Mouse (Mus musculus): ENCODE data around the gene Kcnk1. TPM values are rescaled to one million over a fixed set of nuclear protein-coding genes. Genes with fewer than 3 reads are reported as not detected.

Gene Kcnk1
- polyA plus RNA-seq, 1 experiment from 2014 or later = 65.6 TPM

DNA sequence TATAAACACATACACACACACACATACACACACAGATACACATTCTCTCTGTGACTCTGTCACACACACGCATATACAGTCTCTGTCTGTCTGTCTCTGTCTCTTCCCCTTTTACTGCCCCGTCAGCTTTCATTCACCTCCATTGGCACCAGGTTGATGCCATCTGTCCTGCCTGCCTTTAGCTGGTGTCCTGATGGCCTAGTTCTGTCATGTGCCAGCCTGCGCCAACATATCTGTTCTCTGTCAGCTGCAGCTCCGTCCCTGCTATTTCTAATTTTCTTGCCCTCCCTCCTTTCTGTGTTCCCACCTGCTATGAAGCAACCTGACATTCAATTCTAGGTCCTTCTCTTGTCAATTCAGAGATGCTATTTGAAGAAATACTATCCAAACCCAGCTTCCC, 40.1 kb downstream of the Kcnk1 start:
- Histone ChIP-seq H3K4me1 (replicated peaks; ENCODE audit: control insufficient read depth, insufficient read depth) (no peaks in the 10 kb centered on the region), H3K9me3 (ENCODE audit: control insufficient read depth, low read length) (no peaks in the 10 kb centered on the region), H3K36me3 (ENCODE audit: control insufficient read depth, insufficient read depth, low read length) (no peaks in the 10 kb centered on the region), H3K4me2 (replicated peaks; ENCODE audit: low read depth) (no peak overlapping the region), H3K4me3 (ENCODE audit: low read depth, low read length) (no peak overlapping the region), H3K27ac (replicated peaks) (no peak overlapping the region), H3K9ac (ENCODE audit: low read length) (no peak overlapping the region), H3K27me3 (ENCODE audit: control insufficient read depth, insufficient read depth, low read length) (no peaks in the 10 kb centered on the region)
- 83% methylated on average over 4 of the region's 4 CpGs for WGBS
- no peak for TF ChIP-seq EP300 (optimal IDR thresholded peaks at IDR 0.05)
- no peak for TF ChIP-seq CTCF (IDR thresholded peaks at IDR 0.05; ENCODE audit: low read depth)
- DNase-seq (ENCODE audit: low spot score) (no peak), ATAC-seq (ENCODE audit: low FRiP score, low TSS enrichment) (no peak)

DNA sequence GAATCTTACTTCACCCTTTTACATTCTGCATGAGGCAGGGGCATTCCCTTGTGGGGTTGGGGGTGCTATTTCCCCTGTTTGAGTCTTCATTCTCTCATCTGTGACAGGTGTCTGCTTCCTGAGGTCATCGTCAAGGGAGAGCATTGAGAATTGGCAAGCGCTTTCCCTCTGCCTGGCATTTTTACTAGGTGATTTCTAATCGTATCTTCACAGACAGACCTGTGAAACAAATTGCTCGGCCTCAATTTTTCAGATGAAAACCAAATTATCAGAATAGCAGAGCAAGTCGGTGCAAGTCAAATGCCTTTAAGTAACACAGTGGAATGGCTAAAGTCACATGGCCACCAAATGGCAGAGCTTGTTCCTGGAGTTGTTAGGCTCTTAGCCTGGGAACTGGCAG, 41.4 kb downstream of the Kcnk1 start:
- no peak for TF ChIP-seq EP300 (optimal IDR thresholded peaks at IDR 0.05)

DNA sequence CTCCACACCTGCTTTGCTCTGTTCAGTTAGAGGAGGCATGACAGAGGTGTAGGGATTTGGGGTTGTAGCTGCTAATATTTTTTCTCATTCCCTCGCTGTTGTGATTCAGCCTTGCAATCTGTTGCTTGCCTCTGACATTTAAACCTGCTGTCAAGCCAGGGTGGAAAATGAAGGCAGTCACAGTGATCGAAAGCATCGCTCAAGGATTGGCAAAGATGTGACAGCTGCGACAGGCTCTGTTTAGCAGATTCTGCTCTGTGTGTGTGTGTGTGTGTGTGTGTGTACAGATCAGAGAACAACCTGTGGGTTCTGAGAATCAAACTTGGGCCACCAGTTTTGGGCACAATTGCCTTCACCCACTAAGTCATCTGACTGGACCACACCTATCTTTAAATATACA, 50.8 kb downstream of the Kcnk1 start:
- H3K4me2 ChIP-seq (replicated peaks; ENCODE audit: low read depth) = no peak overlapping the region
- H3K27me3 ChIP-seq (ENCODE audit: control insufficient read depth, insufficient read depth, low read length) = no peaks in the 10 kb centered on the region
- no peaks in the 10 kb centered on the region for H3K4me1 ChIP-seq (replicated peaks; ENCODE audit: control insufficient read depth, insufficient read depth)
- TF ChIP-seq EP300 (optimal IDR thresholded peaks at IDR 0.05) (no peak), CTCF (IDR thresholded peaks at IDR 0.05; ENCODE audit: low read depth) (no peak)
- 83% methylated on average over 4 of the region's 4 CpGs for WGBS
- H3K4me3 ChIP-seq (ENCODE audit: low read depth, low read length) = no peak overlapping the region
- no peaks in the 10 kb centered on the region for H3K9me3 ChIP-seq (ENCODE audit: control insufficient read depth, low read length)
- no peak overlapping the region for H3K27ac ChIP-seq (replicated peaks)
- ATAC-seq (ENCODE audit: low FRiP score, low TSS enrichment) (no peak), DNase-seq (ENCODE audit: low spot score) (no peak)
- H3K36me3 ChIP-seq (ENCODE audit: control insufficient read depth, insufficient read depth, low read length) = no peaks in the 10 kb centered on the region
- H3K9ac ChIP-seq (ENCODE audit: low read length) = no peak overlapping the region

More for the DNA sequence above, 41.4 kb downstream of the Kcnk1 start:
- H3K4me1 ChIP-seq (replicated peaks; ENCODE audit: control insufficient read depth, insufficient read depth) = no peaks in the 10 kb centered on the region
- H3K27me3 ChIP-seq (ENCODE audit: control insufficient read depth, insufficient read depth, low read length) = no peaks in the 10 kb centered on the region
- no peak overlapping the region for H3K27ac ChIP-seq (replicated peaks)
- ATAC-seq (ENCODE audit: low FRiP score, low TSS enrichment) = no peak
- H3K4me2 ChIP-seq (replicated peaks; ENCODE audit: low read depth) = no peak overlapping the region
- no peak overlapping the region for H3K4me3 ChIP-seq (ENCODE audit: low read depth, low read length)
- H3K9ac ChIP-seq (ENCODE audit: low read length) = no peak overlapping the region
- no peaks in the 10 kb centered on the region for H3K9me3 ChIP-seq (ENCODE audit: control insufficient read depth, low read length)
- no peaks in the 10 kb centered on the region for H3K36me3 ChIP-seq (ENCODE audit: control insufficient read depth, insufficient read depth, low read length)
- WGBS = 71% methylated on average over 5 of the region's 5 CpGs
- DNase-seq (ENCODE audit: low spot score) = no peak

DNA sequence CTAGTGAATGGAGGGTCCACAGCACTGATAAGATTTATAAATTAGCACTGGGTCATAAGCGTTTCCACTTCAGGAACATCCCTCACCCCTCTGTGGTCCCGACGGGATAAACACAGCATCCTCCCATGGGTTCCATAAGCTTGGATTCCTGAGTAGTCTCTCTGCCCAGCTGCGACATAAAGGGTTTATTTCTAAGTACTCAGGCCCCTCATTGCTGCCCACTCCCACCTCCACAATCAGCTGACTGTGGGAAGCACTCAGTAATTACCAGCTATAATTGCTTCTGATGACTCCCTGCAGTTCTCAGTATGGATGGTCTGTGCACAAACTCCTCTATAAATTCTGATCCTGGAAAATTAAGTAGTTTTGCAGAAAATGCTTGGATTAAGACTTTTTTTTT, 58.9 kb downstream of the Kcnk1 start:
- H3K4me3 ChIP-seq (ENCODE audit: low read depth, low read length) = no peak overlapping the region
- ATAC-seq (ENCODE audit: low FRiP score, low TSS enrichment) (no peak), DNase-seq (ENCODE audit: low spot score) (no peak)
- H3K36me3 ChIP-seq (ENCODE audit: control insufficient read depth, insufficient read depth, low read length) = no peaks in the 10 kb centered on the region
- H3K27ac ChIP-seq (replicated peaks) = no peak overlapping the region
- no peak overlapping the region for H3K4me2 ChIP-seq (replicated peaks; ENCODE audit: low read depth)
- no peak overlapping the region for H3K9ac ChIP-seq (ENCODE audit: low read length)
- no peaks in the 10 kb centered on the region for H3K9me3 ChIP-seq (ENCODE audit: control insufficient read depth, low read length)
- H3K27me3 ChIP-seq (ENCODE audit: control insufficient read depth, insufficient read depth, low read length) = no peaks in the 10 kb centered on the region
- WGBS = 66% methylated on average over 4 of the region's 4 CpGs
- H3K4me1 ChIP-seq (replicated peaks; ENCODE audit: control insufficient read depth, insufficient read depth) = no peaks in the 10 kb centered on the region
- TF ChIP-seq CTCF (IDR thresholded peaks at IDR 0.05; ENCODE audit: low read depth) (no peak), EP300 (optimal IDR thresholded peaks at IDR 0.05) (no peak)

DNA sequence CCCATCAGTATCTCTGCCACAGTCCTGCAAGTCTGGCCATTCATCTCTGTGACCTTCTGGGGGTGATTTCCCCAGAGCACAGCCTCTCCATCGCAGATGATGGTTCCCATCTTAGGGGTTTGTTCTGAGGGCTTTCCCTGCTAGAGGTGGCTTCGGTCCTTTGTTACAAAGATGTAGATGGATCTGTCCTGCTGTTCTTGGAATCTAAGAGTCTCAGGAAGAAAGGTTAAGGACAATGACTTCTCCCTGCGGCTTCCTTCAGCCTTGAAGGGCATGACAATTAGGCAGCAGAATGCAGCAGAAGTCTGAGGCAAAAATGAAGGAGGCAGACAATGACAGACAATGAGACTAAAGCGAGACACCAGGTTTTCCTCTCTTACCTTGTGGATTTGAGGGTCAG, 63.9 kb downstream of the Kcnk1 start:
- DNase-seq (ENCODE audit: low spot score) (no peak), ATAC-seq (ENCODE audit: low FRiP score, low TSS enrichment) (no peak)
- Histone ChIP-seq H3K27me3 (ENCODE audit: control insufficient read depth, insufficient read depth, low read length) (no peaks in the 10 kb centered on the region), H3K9me3 (ENCODE audit: control insufficient read depth, low read length) (no peaks in the 10 kb centered on the region), H3K4me2 (replicated peaks; ENCODE audit: low read depth) (no peak overlapping the region), H3K4me1 (replicated peaks; ENCODE audit: control insufficient read depth, insufficient read depth) (no peaks in the 10 kb centered on the region), H3K27ac (replicated peaks) (no peak overlapping the region), H3K36me3 (ENCODE audit: control insufficient read depth, insufficient read depth, low read length) (no peaks in the 10 kb centered on the region), H3K9ac (ENCODE audit: low read length) (no peak overlapping the region), H3K4me3 (ENCODE audit: low read depth, low read length) (no peak overlapping the region)
- 80% methylated on average over 4 of the region's 4 CpGs for WGBS
- TF ChIP-seq EP300 (optimal IDR thresholded peaks at IDR 0.05) = no peak
- no peak for TF ChIP-seq CTCF (IDR thresholded peaks at IDR 0.05; ENCODE audit: low read depth)

DNA sequence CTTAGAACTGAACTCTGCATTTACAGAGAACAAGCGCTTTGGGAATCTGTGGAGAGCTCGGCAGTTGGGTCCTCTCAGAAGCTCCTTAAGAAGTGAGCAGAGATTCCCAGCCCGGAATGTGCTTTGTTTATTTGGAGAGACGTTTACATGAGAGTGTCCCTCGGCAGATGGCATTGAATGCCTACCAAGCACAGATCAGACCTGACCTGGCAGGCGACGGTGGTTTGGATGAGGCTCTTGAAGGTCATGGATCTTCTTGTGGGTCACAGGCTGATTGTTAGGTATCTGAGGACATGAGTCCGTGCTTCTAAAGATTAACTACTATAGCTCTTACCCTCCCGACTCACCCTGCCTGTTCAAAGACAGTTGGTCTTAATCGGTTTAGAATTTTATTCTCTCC, 67.9 kb downstream of the Kcnk1 start:
- WGBS = 65% methylated on average over 10 of the region's 10 CpGs
- Histone ChIP-seq H3K4me2 (replicated peaks; ENCODE audit: low read depth) (no peak overlapping the region), H3K9ac (ENCODE audit: low read length) (no peak overlapping the region), H3K4me3 (ENCODE audit: low read depth, low read length) (no peak overlapping the region), H3K27me3 (ENCODE audit: control insufficient read depth, insufficient read depth, low read length) (no peaks in the 10 kb centered on the region), H3K27ac (replicated peaks) (no peak overlapping the region), H3K4me1 (replicated peaks; ENCODE audit: control insufficient read depth, insufficient read depth) (no peaks in the 10 kb centered on the region), H3K36me3 (ENCODE audit: control insufficient read depth, insufficient read depth, low read length) (no peaks in the 10 kb centered on the region), H3K9me3 (ENCODE audit: control insufficient read depth, low read length) (no peaks in the 10 kb centered on the region)
- no peak for TF ChIP-seq EP300 (optimal IDR thresholded peaks at IDR 0.05)
- TF ChIP-seq CTCF (IDR thresholded peaks at IDR 0.05; ENCODE audit: low read depth) = no peak
- DNase-seq (ENCODE audit: low spot score) = no peak
- ATAC-seq (ENCODE audit: low FRiP score, low TSS enrichment) = no peak
